Mouse (Mus musculus): ENCODE results near the gene Mlycd. TPM values are rescaled to one million over a fixed set of nuclear protein-coding genes. Genes with fewer than 3 reads are reported as not detected.

Mlycd gene
- total and polyA plus RNA-seq, 3 experiments = 4.2 to 12.3 (median 5.1) TPM

DNA sequence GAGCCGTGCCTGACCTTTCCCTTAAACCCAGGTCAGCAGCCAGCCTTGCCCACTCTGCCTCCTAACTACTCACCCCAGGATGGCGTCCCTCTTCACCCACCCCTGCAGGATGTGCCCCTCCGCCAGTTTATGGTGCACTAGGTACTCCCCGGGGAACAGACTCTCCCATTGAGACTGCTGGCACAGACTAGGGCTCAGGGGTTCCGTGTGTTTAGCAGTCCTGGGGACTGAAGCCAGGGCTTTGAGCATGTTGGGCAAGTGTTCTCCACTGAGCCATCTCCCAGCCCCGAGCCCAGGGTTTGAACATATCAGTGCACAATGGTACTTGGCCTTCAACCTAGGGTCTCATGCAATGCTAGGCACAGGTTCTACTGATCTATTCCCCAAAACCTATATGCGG lies 40.8 kb downstream of the Mlycd start:
- no peak overlapping the region for H3K27ac ChIP-seq (ENCODE audit: insufficient read depth, low read depth)
- peaks cover 19 to 54% of the 10 kb centered on the region in 2 experiments for H3K4me1 ChIP-seq (ENCODE audit: control insufficient read depth in 1 of 2, insufficient read depth in 2 of 2)
- no peak overlapping the region for H3K9ac ChIP-seq (ENCODE audit: insufficient read depth, low read depth)
- H3K4me2 ChIP-seq (ENCODE audit: insufficient read depth, low read depth, poor library complexity, severe bottlenecking) = no peak overlapping the region
- H3K79me2 ChIP-seq (replicated peaks; ENCODE audit: control insufficient read depth, extremely low read depth, insufficient read depth, poor library complexity, severe bottlenecking) = no peaks in the 10 kb centered on the region
- no peak overlapping the region for H3K4me3 ChIP-seq (replicated peaks in 1 of 3; ENCODE audit: low read depth in 2 of 3, low read length in 2 of 3, poor library complexity in 1 of 3)
- dilution Hi-C loops (cut with MboI; ENCODE audit: extremely low pct_ligation_motif_present, extremely low pct_unique_long_range_greater_than_20kb, low sequenced_read_pairs) = no loop called here
- DNase-seq (ENCODE audit: extremely low read depth) = no peak
- TF ChIP-seq NELFE (IDR thresholded peaks at IDR 0.05; ENCODE audit: low read depth, low read length) (no peak), ZNF384 (IDR thresholded peaks at IDR 0.05; ENCODE audit: low read depth, low read length) (no peak), UBTF (IDR thresholded peaks at IDR 0.05; ENCODE audit: low read depth, low read length) (no peak), USF2 (conservative IDR thresholded peaks at IDR 0.05; ENCODE audit: low read depth, low read length) (no peak), TCF12 (IDR thresholded peaks at IDR 0.05; ENCODE audit: low read depth, low read length) (no peak), TBP (conservative IDR thresholded peaks at IDR 0.05; ENCODE audit: low read depth, low read length) (no peak), RAD21 (IDR thresholded peaks at IDR 0.05; ENCODE audit: low read depth, low read length) (no peak), USF1 (IDR thresholded peaks at IDR 0.05; ENCODE audit: low read depth, low read length) (no peak), BHLHE40 (IDR thresholded peaks at IDR 0.05; ENCODE audit: low read depth, low read length) (no peak), POLR2AphosphoS2 (IDR thresholded peaks at IDR 0.05; ENCODE audit: low read depth, low read length) (no peak), ELF1 (IDR thresholded peaks at IDR 0.05; ENCODE audit: low read depth, low read length) (no peak)
- no peaks in the 10 kb centered on the region for H3K9me3 ChIP-seq (replicated peaks; ENCODE audit: low read length)
- in situ Hi-C loops (cut with MboI; ENCODE audit: low pct_ligation_motif_present, low pct_unique_long_range_greater_than_20kb, low sequenced_read_pairs) = loop anchor here (5.0 kb wide), 1 partner anchor 182 kb away; no protein-coding TSS in a partner anchor
- no peaks in the 10 kb centered on the region for H3K27me3 ChIP-seq (replicated peaks)
- H3K36me3 ChIP-seq (replicated peaks in 1 of 2; ENCODE audit: control insufficient read depth in 1 of 2, insufficient read depth in 1 of 2, low read length in 1 of 2) = no peaks in the 10 kb centered on the region

DNA sequence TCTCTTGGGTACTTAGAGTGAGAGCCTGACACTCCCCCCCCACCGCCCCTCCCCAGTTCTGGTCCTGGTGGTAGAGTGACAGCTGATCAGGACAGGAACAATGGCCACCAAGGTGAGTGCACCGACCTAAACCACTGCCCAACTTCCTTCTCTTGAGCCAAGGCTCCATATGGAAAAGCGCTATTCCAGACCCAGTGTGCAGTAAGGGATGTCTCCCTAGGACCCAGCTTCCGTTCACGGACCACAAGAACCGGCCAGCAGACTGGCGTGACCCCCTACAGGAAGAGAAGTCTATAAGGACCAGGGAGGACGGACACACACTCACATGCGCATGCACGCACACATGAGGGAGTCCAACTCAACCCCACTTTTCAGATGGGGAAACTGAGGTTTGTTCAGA lies 41.7 kb downstream of the Mlycd start:
- Histone ChIP-seq H3K9me3 (replicated peaks; ENCODE audit: low read length) (no peaks in the 10 kb centered on the region), H3K27me3 (replicated peaks) (no peaks in the 10 kb centered on the region), H3K9ac (ENCODE audit: insufficient read depth, low read depth) (no peak overlapping the region), H3K4me1 (ENCODE audit: control insufficient read depth in 1 of 2, insufficient read depth in 2 of 2) (peaks cover 19 to 54% of the 10 kb centered on the region in 2 experiments), H3K27ac (ENCODE audit: insufficient read depth, low read depth) (no peak overlapping the region), H3K36me3 (replicated peaks in 1 of 2; ENCODE audit: control insufficient read depth in 1 of 2, insufficient read depth in 1 of 2, low read length in 1 of 2) (peaks cover 0 to 5% of the 10 kb centered on the region in 2 experiments), H3K4me3 (replicated peaks in 1 of 3; ENCODE audit: low read depth in 2 of 3, low read length in 2 of 3, poor library complexity in 1 of 3) (no peak overlapping the region), H3K79me2 (replicated peaks; ENCODE audit: control insufficient read depth, extremely low read depth, insufficient read depth, poor library complexity, severe bottlenecking) (no peaks in the 10 kb centered on the region), H3K4me2 (ENCODE audit: insufficient read depth, low read depth, poor library complexity, severe bottlenecking) (peak overlapping the region; percentile 54)
- TF ChIP-seq NELFE (IDR thresholded peaks at IDR 0.05; ENCODE audit: low read depth, low read length) (no peak), KAT2A (IDR thresholded peaks at IDR 0.05; ENCODE audit: insufficient replicate concordance, low read length) (no peak), HCFC1 (IDR thresholded peaks at IDR 0.05; ENCODE audit: low read depth, low read length) (no peak), RCOR1 (conservative IDR thresholded peaks at IDR 0.05; ENCODE audit: low read depth, low read length) (no peak), ELF1 (IDR thresholded peaks at IDR 0.05; ENCODE audit: low read depth, low read length) (no peak), MXI1 (IDR thresholded peaks at IDR 0.05; ENCODE audit: low read depth, low read length) (no peak), ZNF384 (IDR thresholded peaks at IDR 0.05; ENCODE audit: low read depth, low read length) (no peak), JUN (IDR thresholded peaks at IDR 0.05; ENCODE audit: insufficient read depth, low read depth, low read length) (no peak), SMC3 (IDR thresholded peaks at IDR 0.05; ENCODE audit: low read depth, low read length) (no peak), RAD21 (IDR thresholded peaks at IDR 0.05; ENCODE audit: low read depth, low read length) (no peak), PAX5 (IDR thresholded peaks at IDR 0.05; ENCODE audit: low read length) (no peak), POLR2A (IDR thresholded peaks at IDR 0.05; ENCODE audit: low read depth, low read length) (no peak), IRF4 (IDR thresholded peaks at IDR 0.05; ENCODE audit: low read depth, low read length) (no peak), CHD2 (IDR thresholded peaks at IDR 0.05; ENCODE audit: low read length) (no peak), TCF12 (IDR thresholded peaks at IDR 0.05; ENCODE audit: low read depth, low read length) (no peak), MEF2A (IDR thresholded peaks at IDR 0.05; ENCODE audit: borderline replicate concordance, low read depth, low read length) (no peak)
- dilution Hi-C loops (cut with MboI; ENCODE audit: extremely low pct_ligation_motif_present, extremely low pct_unique_long_range_greater_than_20kb, low sequenced_read_pairs) = no loop called here
- in situ Hi-C loops (cut with MboI; ENCODE audit: low pct_ligation_motif_present, low pct_unique_long_range_greater_than_20kb, low sequenced_read_pairs) = loop anchor here (5.0 kb wide), 1 partner anchor 181 kb away; no protein-coding TSS in a partner anchor
- DNase-seq (ENCODE audit: extremely low read depth) = no peak
